Mouse (Mus musculus) small intestine, adult 2 months (tissue): Measurements from ENCODE around the gene Jph4. TPM values are rescaled to one million over a fixed set of nuclear protein-coding genes. Genes with fewer than 3 reads are reported as not detected.

Experiments
- H3K27ac ChIP-seq: fragments of 200-500 bp; 2 replicates; pipeline ENCODE4 v1.5.1; 2012; ENCODE audit warnings: low read depth, low read length, control low read depth, inconsistent platforms; ENCODE audit not compliant: insufficient read depth
- H3K27me3 ChIP-seq: fragments of 200-500 bp; 2 replicates; pipeline ENCODE4 v1.6.1; 2012; ENCODE audit warnings: mild to moderate bottlenecking, moderate library complexity, low read length, inconsistent platforms; ENCODE audit not compliant: control insufficient read depth, insufficient read depth
- H3K36me3 ChIP-seq: fragments of 200-500 bp; 2 replicates; pipeline ENCODE4 v1.6.1; 2012; ENCODE audit warnings: mild to moderate bottlenecking, low read length, control low read depth, inconsistent platforms; ENCODE audit not compliant: control insufficient read depth, insufficient read depth
- H3K4me1 ChIP-seq: fragments of 200-500 bp; 2 replicates; pipeline ENCODE4 v1.6.1; 2012; ENCODE audit warnings: low read length, inconsistent platforms, mixed read lengths; ENCODE audit not compliant: control insufficient read depth, insufficient read depth, insufficient read length
- H3K4me3 ChIP-seq: fragments of 200-500 bp; 2 replicates; pipeline ENCODE4 v1.5.1; 2012; ENCODE audit warnings: low read depth, mild to moderate bottlenecking, control low read depth, inconsistent platforms, low read length, moderate library complexity
- CTCF ChIP-seq: fragments of 200-500 bp; IDR thresholded peaks from 2 replicates; pipeline ENCODE4 v1.5.1; 2012; ENCODE audit warnings: low read depth, mild to moderate bottlenecking, control low read depth, inconsistent platforms, low read length, moderate library complexity, mixed read lengths; ENCODE audit not compliant: insufficient replicate concordance, insufficient read length; ENCODE audit errors: extremely low read depth
- POLR2A ChIP-seq: fragments of 200-500 bp; IDR thresholded peaks from 2 replicates; pipeline ENCODE4 v1.6.1; 2012; ENCODE audit warnings: low read depth, mild to moderate bottlenecking, control low read depth, inconsistent platforms, low read length, moderate library complexity
- WGBS: fragments of 180-500 bp; shearing (Covaris S2); methylation state at CpG from one replicate; pipeline ENCODE4 v1.1.7; 2018; 5-methylcytosine and 5-hydroxymethylcytosine counted together
- polyA plus RNA-seq: library from polyadenylated mRNA; depleted of rRNA; stranded (reverse); fragments of >200 nt; gene quantifications from 2 replicates; pipeline ENCODE4 v1.2.3, GENCODE M21; 2012

Jph4 gene
- polyA plus RNA-seq, 1 experiment = 0.72 TPM

- 90% methylated on average over 15 of the region's 15 CpGs for WGBS
- H3K27me3 ChIP-seq = no peaks in the 10 kb centered on the region
- H3K4me1 ChIP-seq = peaks cover 5% of the 10 kb centered on the region; the same call in 1 of the 2 replicates
- no peak overlapping the region for H3K4me3 ChIP-seq
- TF ChIP-seq POLR2A (no peak), CTCF (no peak)
- H3K27ac ChIP-seq = no peak overlapping the region
- peaks cover 65% of the 10 kb centered on the region for H3K36me3 ChIP-seq
These were observed 14.4 kb downstream of the Jph4 start for GRCm38 (mm10) chr14:55102253-55102785.

DNA sequence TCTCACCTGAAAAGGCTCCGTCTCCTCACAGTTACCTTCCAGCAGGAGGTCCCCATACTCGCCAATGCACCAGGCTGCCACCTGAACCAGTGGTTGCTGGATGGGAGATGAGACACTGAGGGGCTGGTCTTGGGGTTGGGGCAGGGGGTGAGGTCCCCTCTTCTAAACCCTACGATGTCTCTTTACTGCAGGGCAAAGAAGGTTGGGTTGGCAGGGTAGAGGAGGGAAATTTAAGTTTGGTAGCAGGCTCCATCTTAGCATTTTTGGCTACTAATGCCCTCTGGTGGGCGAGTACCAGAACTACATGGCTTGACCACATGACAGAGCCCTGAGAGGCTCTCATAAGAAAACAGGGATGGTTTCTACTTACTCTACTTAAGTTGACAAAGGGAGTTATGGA is 15.1 kb downstream of the Jph4 start:
- Histone ChIP-seq H3K4me3 (no peak overlapping the region), H3K4me1 (peaks cover 2% of the 10 kb centered on the region; the same call in 1 of the 2 replicates), H3K36me3 (peaks cover 65% of the 10 kb centered on the region), H3K27me3 (no peaks in the 10 kb centered on the region), H3K27ac (no peak overlapping the region)
- peak; percentile 64; the same call in 1 of the 2 replicates for TF ChIP-seq CTCF
- no peak for TF ChIP-seq POLR2A
- whole genome bisulfite sequencing = 53% methylated on average over 4 of the region's 4 CpGs

GRCm38 (mm10) chr14:55098067-55098466 is 18.7 kb downstream of the Jph4 start:
- no peak overlapping the region; the same call in 1 of the 2 replicates for H3K27ac ChIP-seq
- 72% methylated on average over 4 of the region's 4 CpGs for WGBS
- no peak overlapping the region for H3K4me3 ChIP-seq
- peaks cover 11% of the 10 kb centered on the region for H3K4me1 ChIP-seq
- peak; percentile 64; the same call in 1 of the 2 replicates for TF ChIP-seq CTCF
- TF ChIP-seq POLR2A = no peak
- no peaks in the 10 kb centered on the region for H3K27me3 ChIP-seq
- peaks cover 49% of the 10 kb centered on the region for H3K36me3 ChIP-seq

- TF ChIP-seq POLR2A = no peak
- TF ChIP-seq CTCF = no peak
- no peaks in the 10 kb centered on the region for H3K27me3 ChIP-seq
- H3K36me3 ChIP-seq = peaks cover 46% of the 10 kb centered on the region
- WGBS = 75% methylated on average over 10 of the region's 10 CpGs
- no peak overlapping the region for H3K4me3 ChIP-seq
- peaks cover 11% of the 10 kb centered on the region for H3K4me1 ChIP-seq
- H3K27ac ChIP-seq = peak overlapping the region; percentile 25; the same call in 1 of the 2 replicates
These were observed 19.1 kb downstream of the Jph4 start for GRCm38 (mm10) chr14:55097646-55098045.

DNA sequence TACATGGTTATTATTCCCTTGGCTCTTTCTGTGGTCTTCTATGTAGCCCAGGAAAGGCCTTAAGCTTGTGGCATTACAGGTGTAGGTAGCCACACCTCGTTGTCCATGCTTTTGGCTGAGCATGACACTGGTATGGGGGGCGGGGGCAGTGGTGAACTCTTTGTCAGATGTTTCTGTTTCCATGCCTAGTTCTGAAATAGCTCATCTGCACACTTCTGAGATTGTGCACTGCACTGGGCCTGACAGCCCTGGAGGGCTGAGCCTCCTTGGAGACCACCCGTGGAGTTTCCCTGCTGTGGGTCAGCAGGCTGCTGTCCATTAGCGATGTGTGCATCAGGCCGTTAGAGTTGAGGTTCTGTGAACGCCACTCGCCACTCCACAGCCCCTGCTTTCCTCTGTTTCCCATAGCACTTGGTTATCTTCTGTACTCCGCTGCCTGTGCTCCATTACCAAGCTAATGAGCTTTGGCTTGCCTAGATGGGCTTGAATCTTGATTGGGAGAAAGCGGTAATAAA is 20.1 kb downstream of the Jph4 start:
- H3K27me3 ChIP-seq = no peaks in the 10 kb centered on the region
- H3K36me3 ChIP-seq = peaks cover 40% of the 10 kb centered on the region
- TF ChIP-seq CTCF (no peak), POLR2A (no peak)
- 64% methylated on average over 9 of the region's 9 CpGs for WGBS
- H3K27ac ChIP-seq = no peak overlapping the region
- no peak overlapping the region for H3K4me3 ChIP-seq
- peaks cover 11% of the 10 kb centered on the region for H3K4me1 ChIP-seq

DNA sequence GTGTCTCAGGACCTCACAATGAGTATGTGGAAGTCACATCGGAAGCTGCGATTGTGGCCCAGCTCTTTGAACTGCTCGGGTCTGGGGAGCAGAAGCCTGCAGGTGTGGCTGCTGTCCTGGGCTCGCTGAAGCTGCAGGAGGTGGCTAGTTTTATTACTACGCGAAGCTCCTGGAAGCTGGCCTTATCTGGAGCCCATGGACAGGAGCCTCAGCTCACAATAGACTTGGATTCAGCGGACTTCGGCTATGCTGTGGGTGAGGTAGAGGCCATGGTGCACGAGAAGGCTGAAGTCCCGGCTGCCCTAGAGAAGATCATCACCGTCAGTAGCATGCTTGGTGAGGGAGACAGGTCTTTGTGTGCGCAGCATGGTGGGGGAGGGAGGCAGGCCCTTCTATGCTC is 21.1 kb downstream of the Jph4 start:
- H3K4me1 ChIP-seq = peaks cover 17% of the 10 kb centered on the region
- peak overlapping the region; percentile 96 for H3K4me3 ChIP-seq
- no peaks in the 10 kb centered on the region for H3K27me3 ChIP-seq
- 28% methylated on average over 12 of the region's 12 CpGs for WGBS
- peaks cover 31% of the 10 kb centered on the region for H3K36me3 ChIP-seq
- H3K27ac ChIP-seq = peak overlapping the region; percentile 89
- peak; percentile 27; the same call in 1 of the 2 replicates for TF ChIP-seq POLR2A
- TF ChIP-seq CTCF = no peak

- Histone ChIP-seq H3K4me1 (peaks cover 17% of the 10 kb centered on the region), H3K27me3 (no peaks in the 10 kb centered on the region), H3K4me3 (peak overlapping the region; percentile 96), H3K36me3 (peaks cover 27% of the 10 kb centered on the region), H3K27ac (peak overlapping the region; percentile 89)
- TF ChIP-seq POLR2A (no peak), CTCF (no peak)
- WGBS = 22% methylated on average over 9 of the region's 9 CpGs
These were observed 21.5 kb downstream of the Jph4 start for GRCm38 (mm10) chr14:55095263-55095662.
